Mouse (Mus musculus): Measurements from ENCODE around the gene Lrrn3.

Gene Lrrn3

DNA sequence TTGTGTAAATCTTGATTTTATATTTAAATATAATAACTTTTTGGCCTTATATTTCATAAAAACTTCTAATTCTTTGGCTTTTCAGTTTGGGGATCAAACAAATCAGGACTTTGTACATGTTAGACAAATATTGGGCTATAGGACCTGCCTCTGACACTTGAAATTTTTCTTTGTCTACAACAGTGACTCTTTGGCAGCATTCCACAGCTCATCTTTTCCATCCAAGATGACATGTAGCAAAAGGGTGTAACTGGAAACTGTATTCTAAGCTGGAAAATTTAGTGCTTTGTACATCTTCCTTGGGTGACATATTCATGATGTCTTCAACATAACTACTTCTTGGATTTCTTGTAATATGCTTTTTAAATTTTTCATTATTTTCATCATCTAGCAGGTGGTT, 57.4 kb downstream of the Lrrn3 start:
- DNase-seq, result no peak

DNA sequence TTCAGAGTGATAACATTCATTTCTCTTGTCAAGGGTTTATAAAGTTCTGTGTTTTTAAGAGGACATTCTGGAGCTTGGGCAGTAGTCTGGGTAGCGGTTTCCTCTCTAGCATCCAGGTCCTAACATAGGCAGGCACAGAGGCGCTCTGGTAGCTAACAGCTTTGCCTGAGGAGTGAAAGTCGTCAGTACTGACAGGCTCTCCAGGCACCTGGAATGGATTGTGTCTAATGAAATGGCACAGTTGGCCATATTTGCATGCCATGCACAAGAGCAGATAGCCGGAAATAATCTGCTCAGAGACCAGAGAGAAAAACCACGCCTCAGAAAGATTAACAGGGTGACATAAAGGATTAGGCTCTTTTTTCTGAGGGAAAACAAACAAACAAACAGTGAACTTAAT, 58.8 kb downstream of the Lrrn3 start:
- DNase-seq, result no peak

DNA sequence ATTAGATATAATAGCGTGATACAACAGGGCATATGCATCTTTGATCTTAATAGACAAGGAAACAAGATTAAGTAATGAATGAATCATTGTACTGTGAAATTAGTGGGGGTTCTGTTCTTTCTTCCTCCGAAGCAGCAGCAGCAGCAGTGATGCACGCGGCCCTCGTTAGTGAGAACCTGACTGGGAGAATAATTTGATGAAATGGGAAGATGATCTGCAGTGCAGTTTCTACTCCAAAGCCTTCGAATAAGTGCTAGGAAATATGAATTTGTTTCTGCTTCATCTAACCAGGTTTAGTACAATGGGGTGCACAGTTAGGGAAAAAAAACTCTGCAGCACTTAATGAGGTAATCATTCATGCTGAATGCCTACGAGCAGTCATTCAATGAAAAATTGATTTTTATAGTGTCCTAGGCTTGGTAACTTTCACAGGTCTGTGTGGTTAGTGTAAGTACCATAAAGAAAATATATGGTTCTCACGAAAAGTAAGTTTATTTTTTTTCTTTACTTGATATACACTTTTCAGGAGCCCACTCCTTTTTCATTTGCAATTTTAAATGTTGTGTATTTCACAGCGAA, 61.0 kb downstream of the Lrrn3 start:
- DNase-seq, result no peak

DNA sequence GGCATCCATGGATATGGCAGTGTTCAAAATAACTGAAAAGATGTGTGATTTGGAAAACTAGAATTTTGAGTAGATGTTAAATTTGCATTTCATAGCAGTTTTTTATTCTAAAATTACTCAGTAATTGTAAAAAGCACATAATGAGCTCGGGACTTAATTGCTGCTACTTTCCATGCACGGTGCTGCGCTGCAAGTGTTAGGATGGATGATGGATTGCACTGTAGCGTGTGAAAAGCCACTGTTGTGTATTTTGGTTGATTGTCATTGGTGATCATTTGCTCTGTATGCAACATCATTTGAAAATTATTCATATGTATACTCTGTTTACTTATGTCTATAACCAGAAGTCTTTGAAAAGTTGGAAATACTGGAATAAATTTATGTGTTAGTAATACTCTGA, 68.3 kb downstream of the Lrrn3 start:
- no peak for DNase-seq

DNA sequence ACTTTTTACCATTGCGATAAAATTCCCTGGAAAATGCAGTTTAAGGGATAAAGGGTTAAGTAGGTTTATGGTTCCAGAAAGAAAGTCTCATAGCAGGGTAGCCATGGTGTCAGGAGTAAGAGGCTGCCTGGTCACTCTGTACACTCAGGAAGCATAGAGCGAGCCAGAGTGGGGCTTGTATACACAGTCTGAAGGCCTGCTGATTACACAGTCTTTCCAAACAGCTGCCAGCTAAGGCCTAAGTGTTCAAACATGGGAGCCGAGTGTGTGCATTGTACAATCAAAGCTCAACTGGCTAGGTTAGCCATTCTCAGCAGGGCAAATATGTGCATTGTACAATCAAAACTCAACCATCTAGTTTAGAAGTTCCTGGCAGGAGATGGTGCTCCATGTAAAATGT, 69.1 kb downstream of the Lrrn3 start:
- DNase-seq, result no peak

DNA sequence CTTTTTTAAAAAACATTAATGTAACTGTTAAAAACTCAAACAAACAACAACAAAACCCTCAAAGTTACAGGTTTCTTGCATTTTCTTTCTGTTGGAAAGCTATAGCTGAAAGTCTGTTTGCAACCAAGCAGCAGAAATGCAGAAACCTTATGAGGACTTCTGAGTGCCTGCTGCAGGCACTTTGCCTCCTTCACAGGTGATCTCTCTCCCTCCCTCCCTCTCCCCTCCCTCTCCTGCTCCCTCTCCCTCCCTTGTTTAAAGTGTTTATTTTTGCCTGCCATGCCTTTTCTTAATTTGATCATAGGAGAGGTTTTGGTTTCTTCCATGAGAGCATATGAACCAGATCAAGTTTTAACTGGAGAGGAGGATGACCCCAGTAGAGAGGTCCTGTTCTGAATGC, 69.6 kb downstream of the Lrrn3 start:
- DNase-seq, result no peak

DNA sequence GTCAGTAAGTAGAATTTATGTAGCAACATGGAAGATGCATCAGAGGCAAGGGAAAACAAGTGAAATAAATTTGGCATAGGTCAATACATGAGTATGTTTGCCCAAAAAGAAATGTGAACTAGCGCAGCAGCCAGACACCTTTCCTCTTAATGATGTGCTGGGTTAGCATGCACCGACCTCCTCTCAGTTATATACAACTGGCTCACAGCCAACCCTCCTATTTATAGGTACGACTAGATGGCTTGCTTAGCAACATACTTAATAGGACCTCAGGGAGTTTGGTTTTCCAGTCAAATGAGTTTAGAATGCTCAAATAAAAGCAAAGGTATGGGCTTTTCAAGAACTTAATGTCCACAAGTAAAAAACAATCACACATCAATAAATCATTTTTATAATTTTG, 76.8 kb downstream of the Lrrn3 start:
- DNase-seq, result no peak

DNA sequence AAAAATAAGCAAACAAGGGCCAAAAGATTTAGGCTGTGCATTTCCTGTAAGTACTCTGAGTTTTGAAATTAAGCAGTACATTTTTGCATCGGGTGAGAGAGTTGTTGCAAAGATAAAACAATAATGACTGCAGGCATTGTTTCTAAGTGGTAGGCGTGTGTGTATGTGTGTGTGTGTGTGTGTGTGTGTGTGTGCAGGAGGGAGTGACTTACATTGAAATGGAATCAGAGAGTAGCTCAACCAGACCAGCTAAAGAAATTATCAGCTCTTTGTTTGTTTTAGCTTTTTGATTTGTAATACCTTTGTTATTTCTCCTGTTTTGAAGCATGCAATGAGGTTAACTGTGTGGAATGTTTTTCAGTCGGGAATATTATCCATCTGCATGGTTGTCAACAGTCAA, 84.3 kb downstream of the Lrrn3 start:
- no peak for DNase-seq
